7 mouse cellular contexts compared by ENCODE assay signal in genomic region chr1:54826426-54826986, GRCm38 (mm10).
A peak's percentile ranks its signal among the peaks of the same experiment; 100 is the strongest.
DNase-seq lines count a peak whose midpoint lies in the region; ATAC-seq and TF ChIP-seq lines count a peak whose summit lies in the region.

No protein-coding gene starts in this region.

- H3K27me3 ChIP-seq in heart, embryonic 11.5 days (ENCODE audit: control insufficient read depth, insufficient read depth, low read length), result no peaks in the 10 kb centered on the region
- H3K27me3 ChIP-seq in testis, adult 2 months (ENCODE audit: control insufficient read depth, insufficient read depth, low read length), result no peaks in the 10 kb centered on the region

- WGBS in heart, embryonic 11.5 days (ENCODE audit: insufficient replicate concordance), result 48% methylated on average over 4 of the region's 4 CpGs

- no peak overlapping the region for H3K4me2 ChIP-seq in heart, embryonic 11.5 days

- peak; percentile 78 to 80 for DNase-seq in adrenal gland, adult 18-20 months (ENCODE audit: low spot score in 2 of 2)
- DNase-seq in cerebellum, adult 18-20 months, result peak; percentile 16 to 20
- peak; percentile 87 to 91 for DNase-seq in kidney, postnatal 4 days
- DNase-seq in layer of hippocampus, postnatal 25 days (ENCODE audit: extremely low spot score in 1 of 2, low spot score in 1 of 2), result no peak

- no peak overlapping the region for H3K4me3 ChIP-seq in heart, embryonic 11.5 days (ENCODE audit: low read depth, low read length)
- H3K4me3 ChIP-seq in testis, adult 2 months (ENCODE audit: control insufficient read depth, low read depth, low read length), result no peak overlapping the region

- H3K36me3 ChIP-seq in heart, embryonic 11.5 days (ENCODE audit: control insufficient read depth, insufficient read depth, low read length), result no peaks in the 10 kb centered on the region
- no peaks in the 10 kb centered on the region for H3K36me3 ChIP-seq in testis, adult 2 months (ENCODE audit: control insufficient read depth, insufficient read depth, low read length)

- TF ChIP-seq POLR2A in testis, adult 2 months (IDR thresholded peaks at IDR 0.05; ENCODE audit: control insufficient read depth, low read depth, low read length), result no peak

- H3K4me1 ChIP-seq in heart, embryonic 11.5 days (ENCODE audit: control insufficient read depth, insufficient read depth, low read length), result peaks cover 24% of the 10 kb centered on the region
- H3K4me1 ChIP-seq in testis, adult 2 months (ENCODE audit: control insufficient read depth, insufficient read depth, low read length), result no peaks in the 10 kb centered on the region; the same call in 1 of the 2 replicates

- TF ChIP-seq CTCF in testis, adult 2 months (IDR thresholded peaks at IDR 0.05; ENCODE audit: control insufficient read depth, insufficient read depth, insufficient replicate concordance, low read depth, low read length), result no peak

- ATAC-seq in heart, embryonic 11.5 days (replicated peaks; ENCODE audit: insufficient number of reproducible peaks, low FRiP score, low TSS enrichment), result peak; percentile 39; the same call in 1 of the 2 replicates
- ATAC-seq in inflammation-experienced regulatory T-cells, adult 6 months, result no peak

- no peaks in the 10 kb centered on the region for H3K9me3 ChIP-seq in heart, embryonic 11.5 days (replicated peaks; ENCODE audit: control insufficient read depth, low read length)

- no peak overlapping the region for H3K9ac ChIP-seq in heart, embryonic 11.5 days (ENCODE audit: low read depth, low read length)

- 0 out of 2 replicates have a peak overlapping the region, but pooled peaks have one; percentile 38 for H3K27ac ChIP-seq in heart, embryonic 11.5 days (ENCODE audit: low read depth, low read length)
- 0 out of 2 replicates have a peak overlapping the region, but pooled peaks have one; percentile 17 for H3K27ac ChIP-seq in testis, adult 2 months (ENCODE audit: control insufficient read depth, insufficient read depth, low read depth, low read length)

Comparison
In these comparisons a context has a peak if more than half of its experiments do, and no peak if none do; other contexts are left out.
1. DNase-seq: peak in adrenal gland, adult 18-20 months (2 of 2), cerebellum, adult 18-20 months (2 of 2) and kidney, postnatal 4 days (2 of 2); none in layer of hippocampus, postnatal 25 days (0 of 2).